Mouse (Mus musculus) hindbrain, embryonic 15.5 days (tissue): ENCODE measurements at regions not wholly inside any gene's neighbourhood (a gene's known extent, or its start where the extent isn't known, plus 50 kb on each side); places are given as distances from the start of the nearest gene placed in this dataset.

Source experiments
- ATAC-seq: fragments of 200-750 bp; cut with Nextera tagmentation; 2 replicates; pipeline ENCODE4 v1.8.0; 2017; ENCODE audit warnings: low read depth, moderate number of reproducible peaks, moderate TSS enrichment; ENCODE audit not compliant: low FRiP score
- H3K27ac ChIP-seq: fragments of 300-500 bp; sonication (generic); replicated peaks from 2 replicates; pipeline ENCODE4 v1.5.1; 2015; ENCODE audit warnings: mild to moderate bottlenecking, inconsistent platforms
- H3K27me3 ChIP-seq: fragments of 300-500 bp; sonication (generic); 2 replicates; pipeline ENCODE4 v1.6.1; 2015; ENCODE audit warnings: control low read depth, inconsistent platforms
- H3K36me3 ChIP-seq: fragments of 300-500 bp; sonication (generic); 2 replicates; pipeline ENCODE4 v1.6.1; 2015; ENCODE audit warnings: control low read depth, inconsistent platforms
- H3K4me1 ChIP-seq: fragments of 300-500 bp; sonication (generic); replicated peaks from 2 replicates; pipeline ENCODE4 v1.6.1; 2015; ENCODE audit warnings: control low read depth, inconsistent platforms
- H3K4me2 ChIP-seq: fragments of 300-500 bp; sonication (generic); 2 replicates; pipeline ENCODE4 v1.6.1; 2015; ENCODE audit warnings: moderate library complexity, mild to moderate bottlenecking, inconsistent platforms
- H3K4me3 ChIP-seq: fragments of 300-500 bp; sonication (generic); 2 replicates; pipeline ENCODE4 v1.5.1; 2015; ENCODE audit warnings: mild to moderate bottlenecking, inconsistent platforms
- H3K9ac ChIP-seq: fragments of 300-500 bp; sonication (generic); 2 replicates; pipeline ENCODE4 v1.6.1; 2015; ENCODE audit warnings: inconsistent platforms
- H3K9me3 ChIP-seq: fragments of 300-500 bp; sonication (generic); 2 replicates; pipeline ENCODE4 v1.6.1; 2016; ENCODE audit warnings: control low read depth, inconsistent platforms
- WGBS: fragments of 180-500 bp; shearing (Covaris S2); methylation state at CpG from one replicate; pipeline ENCODE4 v1.1.7; 2015; 5-methylcytosine and 5-hydroxymethylcytosine counted together

GRCm38 (mm10) chr10:99919925-99920324 is 95.5 kb upstream of the Kitl start:
- Histone ChIP-seq H3K9me3 (no peaks in the 10 kb centered on the region), H3K4me2 (no peak overlapping the region), H3K9ac (no peak overlapping the region), H3K4me1 (no peaks in the 10 kb centered on the region), H3K36me3 (no peaks in the 10 kb centered on the region), H3K4me3 (no peak overlapping the region), H3K27me3 (no peaks in the 10 kb centered on the region), H3K27ac (no peak overlapping the region)
- WGBS, result 86% methylated on average over 2 of the region's 2 CpGs
- ATAC-seq, result no peak

DNA sequence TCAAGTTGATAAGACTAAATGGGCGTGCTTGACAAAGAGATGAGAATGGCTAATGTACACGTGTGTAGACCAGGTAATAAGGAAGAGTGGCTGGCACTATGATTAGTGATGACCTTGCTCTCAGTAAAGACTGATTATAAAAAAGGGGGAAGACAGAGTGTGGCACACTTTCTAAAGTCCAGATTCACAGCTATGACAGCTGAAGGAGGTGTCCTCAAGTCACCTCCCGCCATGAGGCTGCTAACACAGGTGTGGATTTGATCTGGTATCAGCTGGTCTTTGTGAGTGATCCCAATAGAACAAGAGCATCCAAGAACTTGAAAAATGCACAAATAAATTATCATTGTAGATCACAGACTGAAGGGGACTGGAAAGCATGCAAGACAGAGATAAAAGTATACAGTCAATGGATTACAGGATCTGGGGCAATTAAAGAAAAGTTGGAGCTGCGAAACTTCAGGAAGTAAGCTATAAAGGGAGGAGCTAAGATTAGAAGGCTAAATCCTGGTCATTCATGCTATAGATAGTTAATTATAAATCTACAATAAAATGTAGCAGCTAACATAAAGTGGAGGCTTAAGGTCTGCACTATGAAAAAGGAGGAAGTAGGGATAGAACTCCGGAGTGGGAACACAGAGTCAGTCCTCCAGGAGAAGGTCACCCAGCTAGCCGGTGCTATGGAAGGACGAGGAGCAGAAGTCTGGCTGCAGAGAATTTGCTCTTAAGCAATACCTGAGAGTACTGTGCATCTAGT is 96.7 kb upstream of the Kitl start:
- no peaks in the 10 kb centered on the region for H3K27me3 ChIP-seq
- H3K4me3 ChIP-seq, result no peak overlapping the region
- H3K4me2 ChIP-seq, result no peak overlapping the region
- no peaks in the 10 kb centered on the region for H3K4me1 ChIP-seq
- H3K36me3 ChIP-seq, result no peaks in the 10 kb centered on the region
- no peak overlapping the region for H3K27ac ChIP-seq
- 94% methylated on average over 7 of the region's 7 CpGs for WGBS
- ATAC-seq, result no peak
- no peak overlapping the region for H3K9ac ChIP-seq
- no peaks in the 10 kb centered on the region for H3K9me3 ChIP-seq

GRCm38 (mm10) chr10:99913846-99914187 is 101.6 kb upstream of the Kitl start:
- H3K27ac ChIP-seq, result no peak overlapping the region
- H3K27me3 ChIP-seq, result no peaks in the 10 kb centered on the region
- H3K4me2 ChIP-seq, result no peak overlapping the region; the same call in 1 of the 2 replicates
- ATAC-seq, result no peak
- H3K4me1 ChIP-seq, result no peaks in the 10 kb centered on the region
- no peaks in the 10 kb centered on the region for H3K36me3 ChIP-seq
- no peak overlapping the region for H3K9ac ChIP-seq
- no peaks in the 10 kb centered on the region for H3K9me3 ChIP-seq
- WGBS, result 87% methylated on average over 4 of the region's 4 CpGs
- H3K4me3 ChIP-seq, result no peak overlapping the region

- Histone ChIP-seq H3K4me2 (peak overlapping the region; percentile 5; the same call in 1 of the 2 replicates), H3K27ac (no peak overlapping the region)
These were observed 102.2 kb upstream of the Kitl start for GRCm38 (mm10) chr10:99913001-99913845.

DNA sequence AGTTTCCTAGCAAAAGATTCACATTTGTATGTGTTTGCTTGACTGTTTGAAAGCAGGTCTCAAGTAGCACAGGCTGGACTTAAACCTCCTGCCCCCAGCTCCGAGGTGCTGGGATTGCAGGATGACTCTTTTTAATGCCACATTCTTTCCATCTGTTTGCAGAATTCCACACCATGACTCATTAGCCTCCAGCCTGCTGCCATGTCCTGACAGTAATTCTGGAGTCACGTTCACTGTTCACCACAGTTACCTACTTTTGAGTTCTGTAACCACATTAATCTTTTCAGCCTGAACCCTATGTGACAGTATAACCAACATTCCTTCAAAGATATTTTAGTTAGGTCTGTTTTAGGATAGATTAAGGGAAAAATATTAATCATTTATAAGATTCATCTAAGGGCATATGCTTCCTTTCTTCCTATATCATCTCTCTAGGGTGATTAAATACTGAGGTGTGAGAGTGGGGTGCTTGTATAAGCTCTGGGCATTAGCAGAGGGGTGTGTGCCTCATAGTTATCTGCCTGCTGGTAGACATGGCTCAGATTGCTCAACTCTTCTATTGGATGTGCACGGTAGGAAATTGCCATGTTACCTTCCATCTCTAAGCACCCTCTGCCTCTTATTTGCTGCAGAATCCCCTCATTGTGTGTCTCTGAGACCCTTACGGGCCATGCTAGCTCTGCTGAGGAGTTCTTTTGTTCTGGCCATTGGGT is 105.3 kb upstream of the Kitl start:
- H3K9me3 ChIP-seq, result no peaks in the 10 kb centered on the region
- H3K27ac ChIP-seq, result no peak overlapping the region
- 83% methylated on average over 4 of the region's 4 CpGs for WGBS
- ATAC-seq, result no peak
- H3K4me3 ChIP-seq, result no peak overlapping the region
- no peaks in the 10 kb centered on the region for H3K4me1 ChIP-seq
- no peak overlapping the region for H3K4me2 ChIP-seq
- H3K27me3 ChIP-seq, result no peaks in the 10 kb centered on the region
- no peaks in the 10 kb centered on the region for H3K36me3 ChIP-seq
- no peak overlapping the region for H3K9ac ChIP-seq

More at GRCm38 (mm10) chr10:99913001-99913845, 102.2 kb upstream of the Kitl start:
- Histone ChIP-seq H3K9ac (no peak overlapping the region), H3K9me3 (no peaks in the 10 kb centered on the region), H3K36me3 (no peaks in the 10 kb centered on the region), H3K4me1 (no peaks in the 10 kb centered on the region), H3K4me3 (no peak overlapping the region), H3K27me3 (no peaks in the 10 kb centered on the region)
- WGBS, result 81% methylated on average over 20 of the region's 20 CpGs
- ATAC-seq, result no peak

DNA sequence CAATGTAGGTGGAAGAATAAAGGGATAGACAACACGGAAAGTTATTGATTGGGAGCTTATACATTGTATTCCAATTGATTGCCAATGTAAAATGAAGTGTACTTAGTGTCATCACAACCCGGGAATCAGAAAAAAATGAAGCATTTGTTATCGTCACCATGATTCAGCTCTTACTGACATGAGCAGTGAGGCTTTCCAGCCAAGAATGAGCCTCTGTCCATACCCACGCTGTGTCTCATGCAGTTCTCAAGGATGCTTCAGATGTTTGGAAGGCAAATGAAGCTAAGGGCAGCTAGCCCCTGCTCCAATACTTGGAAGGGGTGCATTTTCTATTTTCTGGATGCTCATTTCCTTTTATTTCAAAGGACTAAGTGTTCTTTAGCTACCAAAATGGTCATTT is 107.4 kb upstream of the Kitl start:
- ATAC-seq, result no peak
- WGBS, result 52% methylated on average over 4 of the region's 4 CpGs
- no peaks in the 10 kb centered on the region for H3K36me3 ChIP-seq
- H3K4me2 ChIP-seq, result no peak overlapping the region
- no peak overlapping the region for H3K27ac ChIP-seq
- no peaks in the 10 kb centered on the region for H3K4me1 ChIP-seq
- H3K9me3 ChIP-seq, result no peaks in the 10 kb centered on the region
- no peak overlapping the region for H3K9ac ChIP-seq
- H3K27me3 ChIP-seq, result no peaks in the 10 kb centered on the region
- no peak overlapping the region for H3K4me3 ChIP-seq

DNA sequence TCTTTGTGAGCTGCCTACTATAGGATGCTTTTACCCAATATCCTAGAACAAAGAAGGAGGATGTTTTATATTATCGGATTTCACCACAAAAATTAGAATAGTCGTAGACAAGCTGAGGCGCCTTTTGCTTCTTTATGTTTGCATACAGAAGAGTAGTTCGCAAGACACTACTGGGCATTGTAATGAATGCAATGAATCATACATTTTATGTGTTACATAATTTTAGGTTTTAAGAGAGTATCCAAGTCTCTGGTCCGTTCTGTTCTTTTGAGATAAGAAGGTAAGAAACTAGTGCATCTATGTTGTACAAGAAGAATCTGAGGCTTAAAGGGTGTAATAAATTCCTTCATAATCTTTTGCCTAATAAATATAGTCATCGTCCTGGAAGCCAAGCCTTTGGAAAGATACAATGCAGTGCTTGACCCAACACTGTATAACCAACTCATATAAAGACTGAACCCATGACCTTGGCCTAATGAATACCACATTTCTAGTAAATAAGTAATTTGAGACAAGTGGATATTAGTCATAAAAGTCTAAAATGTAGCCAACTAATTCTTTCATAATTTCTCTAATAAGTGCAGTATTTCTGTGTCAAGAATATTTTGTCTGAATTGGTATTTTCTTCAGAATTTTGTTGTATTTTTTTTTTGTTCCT is 108.5 kb upstream of the Kitl start:
- no peaks in the 10 kb centered on the region for H3K4me1 ChIP-seq
- H3K27me3 ChIP-seq, result no peaks in the 10 kb centered on the region
- no peak overlapping the region for H3K4me2 ChIP-seq
- no peaks in the 10 kb centered on the region for H3K9me3 ChIP-seq
- no peak overlapping the region for H3K27ac ChIP-seq
- no peaks in the 10 kb centered on the region for H3K36me3 ChIP-seq
- no peak overlapping the region for H3K4me3 ChIP-seq
- no peak for ATAC-seq
- WGBS, result 88% methylated on average over 6 of the region's 6 CpGs
- H3K9ac ChIP-seq, result no peak overlapping the region

DNA sequence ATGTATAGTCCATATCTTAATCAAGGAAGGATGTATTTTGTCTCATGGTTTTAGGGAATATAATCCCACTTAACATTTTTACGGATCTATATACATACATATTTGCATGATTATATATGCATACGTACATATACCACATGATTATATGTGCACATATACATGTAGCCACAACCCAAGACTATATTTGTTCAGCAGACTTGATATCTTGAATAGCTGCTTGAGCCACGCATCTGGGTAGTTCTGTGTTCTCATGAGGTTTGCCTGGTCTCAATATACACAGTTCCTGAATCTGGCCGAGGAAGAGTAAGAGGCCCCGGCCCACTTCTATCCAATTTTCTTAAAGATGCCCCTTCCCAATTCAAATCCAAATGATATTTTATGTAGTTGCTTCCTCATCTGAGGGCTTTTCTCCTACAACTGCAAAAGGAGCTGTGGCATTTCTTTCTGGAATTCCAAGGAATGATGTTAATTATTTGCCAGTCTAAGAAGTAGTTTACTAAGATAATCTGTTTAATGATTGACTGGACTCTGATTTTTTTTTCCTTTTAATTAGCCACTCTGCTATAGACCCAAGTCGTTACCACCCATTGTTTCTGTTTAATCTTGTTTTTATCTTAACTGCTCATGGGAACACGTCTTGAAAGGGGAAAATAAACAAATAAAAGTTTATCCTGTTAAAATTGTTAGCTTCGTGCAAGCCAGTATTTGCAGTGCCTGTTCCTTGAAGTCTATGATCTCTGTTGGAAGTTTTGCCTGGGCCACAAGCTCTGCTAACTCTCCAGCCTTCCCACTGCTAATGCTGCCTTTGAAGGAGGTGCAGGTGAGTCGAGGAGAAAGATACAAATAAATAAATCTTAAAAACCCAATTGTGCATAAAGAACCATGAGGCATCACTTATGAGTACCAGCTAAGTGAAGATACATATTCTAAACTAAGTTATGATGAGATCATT is 112.9 kb upstream of the Kitl start:
- Histone ChIP-seq H3K4me3 (no peak overlapping the region), H3K27me3 (no peaks in the 10 kb centered on the region), H3K36me3 (no peaks in the 10 kb centered on the region), H3K4me1 (no peaks in the 10 kb centered on the region), H3K9ac (no peak overlapping the region), H3K27ac (no peak overlapping the region), H3K4me2 (no peak overlapping the region), H3K9me3 (no peaks in the 10 kb centered on the region)
- no peak for ATAC-seq
- WGBS, result 69% methylated on average over 9 of the region's 9 CpGs

- Histone ChIP-seq H3K4me2 (no peak overlapping the region), H3K27me3 (no peaks in the 10 kb centered on the region), H3K4me1 (no peaks in the 10 kb centered on the region), H3K36me3 (no peaks in the 10 kb centered on the region), H3K4me3 (no peak overlapping the region), H3K27ac (no peak overlapping the region), H3K9me3 (no peaks in the 10 kb centered on the region), H3K9ac (no peak overlapping the region)
- ATAC-seq, result no peak
- 61% methylated on average over 8 of the region's 8 CpGs for WGBS
These were observed 114.2 kb upstream of the Kitl start for GRCm38 (mm10) chr10:99900955-99901835.

DNA sequence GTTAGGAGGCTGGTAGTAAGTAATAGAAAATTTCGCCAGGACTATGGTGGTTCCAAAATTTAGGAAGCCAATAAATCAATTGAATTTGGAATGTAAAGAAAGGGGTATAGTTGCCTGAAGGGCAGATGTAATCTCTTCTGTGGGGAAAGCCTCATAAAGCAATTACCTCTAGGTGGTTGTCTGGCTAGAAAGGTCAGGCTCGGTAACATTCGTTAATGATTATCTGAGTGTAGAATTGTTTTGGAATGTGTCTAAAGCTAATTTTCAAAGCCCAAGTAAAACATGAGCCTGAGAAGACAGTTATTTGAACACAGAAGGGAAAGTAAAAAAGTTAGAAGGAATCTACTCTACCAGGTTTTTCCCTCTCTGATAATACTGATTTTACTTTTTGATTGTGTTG is 121.4 kb upstream of the Kitl start:
- Histone ChIP-seq H3K27me3 (no peaks in the 10 kb centered on the region), H3K27ac (no peak overlapping the region), H3K4me2 (no peak overlapping the region), H3K9ac (no peak overlapping the region), H3K9me3 (no peaks in the 10 kb centered on the region), H3K4me1 (no peaks in the 10 kb centered on the region), H3K36me3 (no peaks in the 10 kb centered on the region), H3K4me3 (no peak overlapping the region)
- no peak for ATAC-seq
- WGBS, result 46% methylated on average over 3 of the region's 3 CpGs
